Mouse (Mus musculus) embryonic fibroblast, embryonic 13.5 days (primary cell): ENCODE data around the gene Pitx2.

Experiments
- CTCF ChIP-seq: IDR thresholded peaks from 2 replicates; pipeline ENCODE4 v1.5.1; 2011; ENCODE audit warnings: mild to moderate bottlenecking, control low read depth, low read length, moderate library complexity, borderline replicate concordance; ENCODE audit not compliant: insufficient read depth
- POLR2A ChIP-seq: IDR thresholded peaks from 2 replicates; pipeline ENCODE4 v1.6.1; 2011; ENCODE audit warnings: low read depth, mild to moderate bottlenecking, control low read depth, low read length, moderate library complexity

DNA sequence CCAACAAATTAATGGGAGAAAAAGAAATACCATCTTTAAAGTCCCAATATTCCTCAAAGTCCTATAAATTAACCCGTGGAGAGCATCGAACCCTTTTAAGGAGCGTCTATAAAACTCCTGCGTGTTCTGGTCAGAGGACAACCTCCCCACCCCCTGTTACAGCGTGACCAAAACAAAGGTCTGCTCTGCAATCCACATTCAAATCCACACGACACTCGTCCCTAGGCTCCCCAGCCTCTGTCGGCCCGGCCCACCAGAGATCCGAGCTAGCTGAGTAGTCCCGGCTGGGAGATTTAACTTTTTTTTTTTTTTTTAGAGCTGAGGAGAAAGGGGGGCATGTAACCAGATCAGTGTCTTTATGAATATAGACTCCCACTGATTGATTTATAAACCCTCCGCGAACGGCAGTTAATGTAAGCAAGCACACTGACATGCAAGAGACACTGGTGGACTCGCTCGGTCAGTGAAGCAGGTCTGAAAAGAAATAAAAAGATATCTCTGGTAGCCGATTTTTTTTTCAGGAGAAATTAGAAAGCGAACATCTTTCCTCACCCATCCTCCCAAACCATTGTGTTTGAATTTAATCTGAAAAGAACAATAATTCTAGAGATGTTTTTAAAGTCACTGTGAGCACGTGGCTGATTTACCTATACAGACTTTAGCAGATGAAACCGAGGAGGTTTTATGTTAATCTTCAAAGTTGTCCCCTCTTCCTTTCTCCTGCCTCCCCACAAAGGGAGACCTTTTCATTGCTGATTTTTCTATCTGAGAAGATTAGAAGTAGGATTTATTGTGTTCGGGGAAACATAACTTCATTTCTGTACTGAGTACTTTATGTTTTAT is 23.0 kb downstream of the Pitx2 start:
- no peak for TF ChIP-seq CTCF
- no peak for TF ChIP-seq POLR2A
